Mouse (Mus musculus) MEL (cell line): ENCODE results near the gene Clec16a.

ENCODE experiments used
- POLR2A ChIP-seq, 2 experiments: IDR thresholded peaks; 2 replicates each; pipeline ENCODE4 v1.6.1; 2011 to 2012; ENCODE audit warnings: low read length in 2 of 2, mild to moderate bottlenecking in 2 of 2, control low read depth in 1 of 2, improper control_type of control experiment in 1 of 2, low read depth in 1 of 2, moderate library complexity in 1 of 2; ENCODE audit not compliant: control insufficient read depth in 1 of 2, insufficient read depth in 1 of 2, poor library complexity in 1 of 2
- USF1 ChIP-seq: IDR thresholded peaks from 2 replicates; pipeline ENCODE4 v1.6.1; 2014; ENCODE audit warnings: low read depth, mild to moderate bottlenecking, inconsistent platforms, low read length, improper control_type of control experiment, moderate library complexity
- ZC3H11A ChIP-seq: IDR thresholded peaks from 2 replicates; pipeline ENCODE4 v1.6.1; 2012; ENCODE audit warnings: low read depth, mild to moderate bottlenecking, inconsistent platforms, low read length, improper control_type of control experiment

DNA sequence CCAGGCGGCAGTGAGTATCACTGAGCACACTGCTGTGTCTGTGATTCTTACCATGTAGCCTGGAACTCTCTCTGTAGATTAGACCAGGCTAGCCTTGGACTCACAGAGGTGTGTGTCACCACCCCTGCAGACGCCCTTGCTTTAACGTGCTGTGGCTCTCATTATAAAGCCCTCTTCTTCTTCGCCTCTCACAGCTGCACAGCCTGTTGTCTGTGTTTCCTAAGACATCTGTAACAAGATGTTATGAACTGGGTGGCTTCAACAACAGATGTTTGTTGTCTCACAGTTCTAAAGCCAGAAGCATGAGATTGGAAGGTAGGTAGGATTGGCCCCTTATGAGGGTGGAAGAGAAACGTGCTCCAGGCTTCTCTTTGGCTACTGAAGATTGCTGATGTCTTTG, 170.1 kb downstream of the Clec16a start:
- TF ChIP-seq POLR2A (IDR thresholded peaks at IDR 0.05; ENCODE audit: control insufficient read depth in 1 of 2, insufficient read depth in 1 of 2, low read depth in 1 of 2, low read length in 2 of 2, poor library complexity in 1 of 2) (no peak), USF1 (no peak), ZC3H11A (no peak)
